Mouse (Mus musculus) lung, adult 2 months (tissue): ENCODE results near the gene AI837181.

ENCODE experiments used
- CTCF ChIP-seq: fragments of 200-500 bp; IDR thresholded peaks from 2 replicates; pipeline ENCODE4 v1.5.1; 2011; ENCODE audit warnings: mild to moderate bottlenecking, low read length, control low read depth; ENCODE audit not compliant: insufficient read depth
- POLR2A ChIP-seq: fragments of 200-500 bp; IDR thresholded peaks from 2 replicates; pipeline ENCODE4 v1.6.1; 2011; ENCODE audit warnings: low read depth, mild to moderate bottlenecking, control low read depth, low read length, borderline replicate concordance; ENCODE audit errors: extremely low read depth

DNA sequence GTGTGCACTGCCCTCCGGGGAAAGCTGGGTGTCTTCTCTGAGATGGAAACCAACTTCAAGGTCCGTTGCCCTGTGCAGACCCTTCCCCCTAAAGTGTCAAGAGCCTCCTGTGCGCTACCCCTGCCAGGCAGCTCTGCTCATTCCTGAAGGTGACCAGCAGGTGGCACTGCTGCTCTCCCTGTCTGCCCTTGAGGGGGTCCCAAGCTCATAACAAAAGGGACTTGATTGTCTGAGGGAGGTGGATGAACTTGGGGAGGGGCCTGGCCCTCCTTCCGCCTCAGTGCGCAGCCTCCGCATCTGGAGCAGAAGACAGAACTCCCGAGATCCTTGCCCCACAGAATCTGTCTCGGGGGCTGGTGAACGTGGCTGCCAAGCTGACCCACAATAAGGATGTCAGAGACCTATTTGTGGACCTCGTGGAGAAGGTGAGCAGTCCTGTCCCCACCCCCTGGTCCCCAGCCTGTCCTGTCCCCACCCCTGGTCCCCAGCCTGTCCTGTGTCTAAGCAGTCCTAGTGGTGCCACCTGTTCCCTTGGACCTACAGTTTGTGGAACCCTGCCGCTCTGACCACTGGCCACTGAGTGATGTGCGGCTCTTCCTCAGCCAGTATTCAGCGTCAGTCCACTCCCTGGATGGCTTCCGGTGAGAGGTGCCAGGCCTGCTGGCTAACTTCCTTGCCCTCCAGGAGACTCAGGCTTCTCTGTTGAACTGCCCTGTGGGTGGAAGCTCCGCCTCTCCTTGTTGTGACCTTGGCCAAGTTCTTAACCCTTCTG, 39.0 kb downstream of the AI837181 start:
- TF ChIP-seq CTCF (peak; percentile 82), POLR2A (peak; percentile 42; the same call in 1 of the 2 replicates)
